Mouse (Mus musculus) erythroblast, embryonic 14.5 days (primary cell): ENCODE results near the gene Ces5a.

Source experiments
- GATA1 ChIP-seq: IDR thresholded peaks from 2 replicates; pipeline ENCODE4 v1.6.1; 2012; ENCODE audit warnings: low read length, inconsistent platforms, mixed read lengths
- TAL1 ChIP-seq: IDR thresholded peaks from 3 replicates; pipeline ENCODE4 v1.6.1; 2012; ENCODE audit warnings: low read length, inconsistent platforms, mixed read lengths

DNA sequence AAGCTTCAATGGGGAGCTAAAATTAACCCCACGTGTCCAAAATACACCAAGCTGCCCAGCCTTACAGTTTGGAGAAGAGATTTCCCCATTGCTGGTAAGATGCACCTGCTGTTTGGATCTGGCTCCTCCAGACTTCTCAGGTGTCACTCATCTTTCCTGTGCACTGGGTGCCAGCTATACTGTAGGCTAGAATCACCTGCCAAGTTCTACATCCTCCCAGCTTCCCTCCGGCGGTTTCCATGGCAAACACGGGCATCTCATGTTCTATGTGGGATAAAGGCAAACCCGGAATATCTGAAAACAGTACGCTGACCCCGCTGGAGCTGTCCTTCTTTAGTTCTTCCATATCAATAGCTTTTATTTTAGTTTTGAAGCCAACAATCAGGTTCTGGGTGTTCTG lies 27.9 kb upstream of the Ces5a start:
- TF ChIP-seq TAL1 (no peak), GATA1 (no peak)
